Mouse (Mus musculus) bone marrow, adult 2 months (tissue): Measurements from ENCODE around the gene Tet3. TPM values are rescaled to one million over a fixed set of nuclear protein-coding genes. Genes with fewer than 3 reads are reported as not detected.

ENCODE experiments used
- H3K27ac ChIP-seq: fragments of 200-500 bp; 2 replicates; pipeline ENCODE4 v1.5.1; 2012; ENCODE audit warnings: low read depth, mild to moderate bottlenecking, control low read depth, inconsistent platforms, low read length; ENCODE audit not compliant: control insufficient read depth, poor library complexity, insufficient read depth
- H3K4me1 ChIP-seq: fragments of 200-500 bp; 2 replicates; pipeline ENCODE4 v1.6.1; 2011; ENCODE audit warnings: low read length; ENCODE audit not compliant: control insufficient read depth, insufficient read depth
- H3K4me3 ChIP-seq: fragments of 200-500 bp; replicated peaks from 2 replicates; pipeline ENCODE3; 2011; ENCODE audit warnings: mild to moderate bottlenecking, low read depth, low read length, control low read depth; ENCODE audit not compliant: control insufficient read depth
- CTCF ChIP-seq: fragments of 200-500 bp; IDR thresholded peaks from 2 replicates; pipeline ENCODE4 v1.5.1; 2011; ENCODE audit warnings: low read length, control low read depth; ENCODE audit not compliant: control insufficient read depth, insufficient read depth
- POLR2A ChIP-seq: fragments of 200-500 bp; IDR thresholded peaks from 2 replicates; pipeline ENCODE4 v1.6.1; 2011; ENCODE audit warnings: low read depth, mild to moderate bottlenecking, control low read depth, low read length, borderline replicate concordance; ENCODE audit not compliant: control insufficient read depth
- WGBS: fragments of 180-500 bp; shearing (Covaris S2); methylation state at CpG from one replicate; pipeline ENCODE4 v1.1.7; 2018; 5-methylcytosine and 5-hydroxymethylcytosine counted together
- polyA plus RNA-seq: library from polyadenylated mRNA; stranded (reverse); fragments of >200 nt; gene quantifications from 2 replicates; pipeline ENCODE4 v1.2.4, GENCODE M21; 2011; ENCODE audit warnings: low replicate concordance; ENCODE audit not compliant: missing spikeins, insufficient read depth, insufficient read length

Gene Tet3
- polyA plus RNA-seq, 1 experiment, result 35.7 TPM

DNA sequence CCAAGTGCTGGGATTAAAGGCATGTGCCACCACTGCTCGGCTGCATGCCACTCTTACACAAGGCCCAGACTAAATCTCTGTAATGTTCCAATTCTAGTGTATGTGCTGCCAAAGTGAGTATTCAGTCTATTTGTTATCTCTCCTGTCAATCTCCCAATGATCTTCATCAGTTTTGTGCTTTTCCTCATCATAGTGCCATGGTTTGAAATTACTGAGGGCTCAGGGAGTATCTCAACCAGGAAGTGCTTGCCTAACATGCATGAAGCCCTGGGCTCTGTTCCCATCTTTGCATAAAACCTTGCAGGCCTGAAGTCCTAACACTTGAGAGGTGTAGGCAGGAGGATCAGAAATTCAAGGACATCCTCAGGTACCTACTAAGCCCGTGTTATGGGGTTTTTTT is 136.1 kb downstream of the Tet3 start:
- 48% methylated on average over 2 of the region's 2 CpGs for WGBS
- no peak for TF ChIP-seq POLR2A
- TF ChIP-seq CTCF, result no peak
- peaks cover 3% of the 10 kb centered on the region; the same call in 1 of the 2 replicates for H3K4me1 ChIP-seq
- H3K4me3 ChIP-seq, result no peak overlapping the region
- no peak overlapping the region; the same call in 1 of the 2 replicates for H3K27ac ChIP-seq

DNA sequence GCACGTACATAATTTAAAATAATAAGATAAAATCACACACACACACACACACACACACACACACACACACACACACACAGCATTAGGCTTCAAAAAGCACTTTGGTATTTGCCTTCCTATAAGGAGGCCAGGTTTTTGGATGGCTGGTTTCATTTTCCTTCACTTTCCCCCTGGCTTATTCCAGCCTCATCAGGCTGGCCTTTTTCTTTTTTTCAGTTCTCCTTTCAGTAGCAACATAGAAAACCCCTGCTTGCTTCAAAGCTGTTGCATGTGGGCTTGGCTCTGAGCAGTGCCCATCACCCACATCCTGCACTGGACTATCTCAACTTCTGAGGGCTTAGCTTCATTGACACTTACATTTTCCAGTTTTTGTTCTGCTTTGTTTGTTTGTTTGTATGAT is 137.0 kb downstream of the Tet3 start:
- Histone ChIP-seq H3K27ac (no peak overlapping the region), H3K4me1 (peaks cover 3% of the 10 kb centered on the region; the same call in 1 of the 2 replicates), H3K4me3 (no peak overlapping the region)
- WGBS, result 31% methylated on average over 1 of the region's 1 CpGs
- no peak for TF ChIP-seq CTCF
- TF ChIP-seq POLR2A, result no peak

DNA sequence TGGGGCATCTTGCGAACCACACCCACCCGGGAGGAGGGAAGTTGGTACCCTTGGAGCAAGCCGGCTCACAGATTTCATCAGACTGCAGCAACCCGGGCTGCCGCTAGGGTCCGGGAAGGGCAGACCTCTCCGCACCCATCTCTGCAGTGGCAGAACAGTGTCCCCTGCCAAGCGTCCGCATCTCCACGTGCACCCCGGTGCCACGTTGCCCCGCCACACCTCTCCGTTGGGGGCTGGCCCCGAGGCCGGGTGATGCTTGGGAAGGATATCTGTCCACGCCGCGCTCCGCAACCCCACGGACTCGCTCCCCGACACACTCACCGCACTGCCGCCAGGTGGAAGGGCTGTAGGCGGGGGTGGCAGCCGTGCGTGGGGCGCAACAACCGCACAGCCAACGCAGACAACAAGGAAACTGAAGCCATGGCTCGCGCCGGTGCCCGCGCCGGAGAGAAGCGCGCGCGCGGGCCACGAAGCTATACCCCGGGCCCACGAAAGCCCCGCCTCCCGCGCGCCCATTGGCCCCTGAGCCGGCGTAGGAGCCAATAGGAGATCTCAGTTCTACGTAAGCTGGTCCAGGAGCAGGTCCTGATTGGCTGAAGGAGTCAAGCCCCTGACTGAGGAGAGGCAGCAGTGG is 141.7 kb downstream of the Tet3 start:
- H3K4me1 ChIP-seq, result peaks cover 2% of the 10 kb centered on the region; the same call in 1 of the 2 replicates
- TF ChIP-seq CTCF (peak; percentile 72), POLR2A (no peak; the same call in 1 of the 2 replicates)
- WGBS, result 0% methylated on average over 52 of the region's 52 CpGs
- H3K4me3 ChIP-seq, result peak overlapping the region; percentile 98
- peak overlapping the region; percentile 70 for H3K27ac ChIP-seq

DNA sequence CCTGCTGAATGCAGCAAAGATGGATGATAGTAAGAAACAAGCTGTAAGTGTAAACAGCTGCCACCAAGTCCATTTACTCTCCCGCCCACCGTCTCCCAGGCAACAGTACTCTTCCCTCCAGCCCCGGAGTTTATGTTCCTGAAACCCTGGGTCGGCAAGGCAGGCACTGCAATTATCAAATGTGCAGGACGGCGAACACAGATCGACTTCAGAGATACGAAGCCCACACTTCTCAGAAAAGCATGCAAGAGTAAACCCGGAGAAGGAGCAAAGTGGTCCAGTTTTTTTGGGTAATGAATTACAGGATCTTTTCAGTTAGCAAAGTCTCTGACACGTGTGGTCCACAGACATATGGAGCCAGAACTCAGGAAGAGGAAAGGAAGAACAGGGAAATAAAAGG is 142.9 kb downstream of the Tet3 start:
- Histone ChIP-seq H3K4me1 (peaks cover 2% of the 10 kb centered on the region; the same call in 1 of the 2 replicates), H3K27ac (no peak overlapping the region), H3K4me3 (peak overlapping the region; percentile 26)
- 16% methylated on average over 10 of the region's 10 CpGs for WGBS
- TF ChIP-seq POLR2A, result no peak

DNA sequence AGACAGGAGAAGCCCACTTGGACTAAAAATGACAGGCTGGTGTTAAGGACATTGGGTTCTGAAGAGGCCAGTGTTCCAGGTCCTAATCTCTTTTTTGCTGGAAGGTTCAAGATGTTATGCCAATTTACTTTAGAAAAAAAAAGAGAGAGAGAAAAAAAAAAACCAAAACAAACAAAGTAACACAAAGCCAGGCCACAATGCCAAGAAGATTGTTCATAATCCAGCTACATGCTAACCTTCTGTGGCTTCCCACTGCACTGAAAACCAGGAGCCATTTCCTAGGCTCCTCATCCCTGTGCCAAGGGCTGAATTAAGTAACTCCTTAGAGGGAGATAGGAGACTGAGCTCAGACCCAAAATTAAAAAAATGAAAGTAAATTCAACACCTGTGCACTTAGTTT is 143.6 kb downstream of the Tet3 start:
- no peak overlapping the region for H3K27ac ChIP-seq
- TF ChIP-seq POLR2A (no peak), CTCF (no peak)
- H3K4me3 ChIP-seq, result no peak overlapping the region
- H3K4me1 ChIP-seq, result peaks cover 2% of the 10 kb centered on the region; the same call in 1 of the 2 replicates

DNA sequence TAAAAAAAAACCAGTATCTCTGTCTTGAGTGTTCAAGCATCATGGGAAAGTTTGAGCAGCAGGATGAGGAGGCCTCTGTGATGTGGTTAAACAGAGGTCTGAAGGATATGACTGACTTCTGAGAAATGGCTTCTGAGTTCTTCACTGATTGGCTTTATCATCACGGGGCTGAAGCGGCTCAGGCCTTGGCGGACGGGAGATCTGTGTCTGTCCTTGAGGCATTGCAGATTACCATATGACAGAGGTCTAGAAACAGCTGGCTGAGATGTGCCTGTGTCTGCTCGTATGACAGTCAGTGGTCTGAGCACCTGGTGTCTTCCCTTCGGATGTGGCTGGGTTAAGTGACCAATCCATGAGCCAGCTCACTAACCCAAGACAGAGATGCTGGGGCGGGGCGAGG is 146.4 kb downstream of the Tet3 start:
- Histone ChIP-seq H3K4me3 (no peak overlapping the region), H3K27ac (no peak overlapping the region), H3K4me1 (peaks cover 2% of the 10 kb centered on the region; the same call in 1 of the 2 replicates)
- WGBS, result 84% methylated on average over 8 of the region's 8 CpGs
- TF ChIP-seq CTCF (no peak), POLR2A (no peak)

Other genes with a start within 250 kb of the Tet3 start
- gene Slc4a5, start 239.3 kb downstream of the Tet3 start, polyA plus RNA-seq, result 1.1 TPM in 1 of 2 replicates, not detected in the other
- gene Mthfd2, start 133.2 kb downstream of the Tet3 start, polyA plus RNA-seq, result 22.0 and 30.0 TPM in 2 replicates
- 24.6 and 31.2 TPM in 2 replicates for gene Mob1a, start 133.1 kb downstream of the Tet3 start, polyA plus RNA-seq
- gene Bola3, start 109.9 kb downstream of the Tet3 start, polyA plus RNA-seq, result 128 and 170 TPM in 2 replicates
- 24.0 and 38.4 TPM in 2 replicates for gene Dguok, start 47.9 kb upstream of the Tet3 start, polyA plus RNA-seq
- 3.2 TPM in 1 of 2 replicates, not detected in the other for gene Actg2, start 77.2 kb upstream of the Tet3 start, polyA plus RNA-seq
- gene Stambp, start 113.6 kb upstream of the Tet3 start, polyA plus RNA-seq, result 5.0 and 14.6 TPM in 2 replicates
- gene Clec4f, start 197.1 kb upstream of the Tet3 start, polyA plus RNA-seq, result 1.6 TPM in 1 of 2 replicates, not detected in the other
- not detected in 2 replicates for gene Cd207, start 218.8 kb upstream of the Tet3 start, polyA plus RNA-seq